Mouse (Mus musculus) heart, embryonic 11.5 days (tissue): ENCODE measurements around the gene Nfkbie. TPM values are rescaled to one million over a fixed set of nuclear protein-coding genes. Genes with fewer than 3 reads are reported as not detected.

Experiments
- ATAC-seq: fragments of 200-750 bp; cut with Nextera tagmentation; replicated peaks from 2 replicates; pipeline ENCODE4 v1.8.0; 2017; ENCODE audit warnings: moderate library complexity; ENCODE audit not compliant: insufficient number of reproducible peaks, low FRiP score, low TSS enrichment
- H3K27ac ChIP-seq: fragments of 300-500 bp; sonication (generic); 2 replicates; pipeline ENCODE4 v1.5.1; 2014; ENCODE audit warnings: mild to moderate bottlenecking, low read depth, low read length
- H3K27me3 ChIP-seq: fragments of 300-500 bp; sonication (generic); 2 replicates; pipeline ENCODE4 v1.6.1; 2014; ENCODE audit warnings: mild to moderate bottlenecking, low read length, mixed read lengths; ENCODE audit not compliant: control insufficient read depth, insufficient read depth
- H3K36me3 ChIP-seq: fragments of 300-500 bp; sonication (generic); 2 replicates; pipeline ENCODE4 v1.6.1; 2014; ENCODE audit warnings: mild to moderate bottlenecking, low read length, moderate library complexity, mixed read lengths; ENCODE audit not compliant: control insufficient read depth, insufficient read depth
- H3K4me1 ChIP-seq: fragments of 300-500 bp; sonication (generic); 2 replicates; pipeline ENCODE4 v1.6.1; 2014; ENCODE audit warnings: low read length; ENCODE audit not compliant: control insufficient read depth, insufficient read depth
- H3K4me2 ChIP-seq: fragments of 300-500 bp; sonication (generic); 2 replicates; pipeline ENCODE4 v1.6.1; 2014; ENCODE audit warnings: mild to moderate bottlenecking, moderate library complexity
- H3K4me3 ChIP-seq: fragments of 300-500 bp; sonication (generic); 2 replicates; pipeline ENCODE4 v1.5.1; 2014; ENCODE audit warnings: low read depth, low read length
- H3K9ac ChIP-seq: fragments of 300-500 bp; sonication (generic); 2 replicates; pipeline ENCODE4 v1.6.1; 2014; ENCODE audit warnings: mild to moderate bottlenecking, low read depth, low read length, moderate library complexity
- H3K9me3 ChIP-seq: fragments of 300-500 bp; sonication (generic); replicated peaks from 2 replicates; pipeline ENCODE4 v1.6.1; 2016; ENCODE audit warnings: low read length; ENCODE audit not compliant: control insufficient read depth
- WGBS: fragments of 180-500 bp; shearing (Covaris S2); extraction: QIAGEN DNeasy Blood & Tissue Kit; methylation state at CpG from one replicate; pipeline ENCODE4 v1.1.7; 2014; ENCODE audit not compliant: insufficient replicate concordance; 5-methylcytosine and 5-hydroxymethylcytosine counted together
- polyA plus RNA-seq: library from polyadenylated mRNA; unstranded; fragments of >200 nt; fragmentation: Nextera tagmentation; extraction: Ambion mirVana; gene quantifications from 2 replicates; pipeline ENCODE4 v1.2.1, GENCODE M21; 2014

Nfkbie gene
- polyA plus RNA-seq, 1 experiment from 2014 or later: 2.4 TPM

DNA sequence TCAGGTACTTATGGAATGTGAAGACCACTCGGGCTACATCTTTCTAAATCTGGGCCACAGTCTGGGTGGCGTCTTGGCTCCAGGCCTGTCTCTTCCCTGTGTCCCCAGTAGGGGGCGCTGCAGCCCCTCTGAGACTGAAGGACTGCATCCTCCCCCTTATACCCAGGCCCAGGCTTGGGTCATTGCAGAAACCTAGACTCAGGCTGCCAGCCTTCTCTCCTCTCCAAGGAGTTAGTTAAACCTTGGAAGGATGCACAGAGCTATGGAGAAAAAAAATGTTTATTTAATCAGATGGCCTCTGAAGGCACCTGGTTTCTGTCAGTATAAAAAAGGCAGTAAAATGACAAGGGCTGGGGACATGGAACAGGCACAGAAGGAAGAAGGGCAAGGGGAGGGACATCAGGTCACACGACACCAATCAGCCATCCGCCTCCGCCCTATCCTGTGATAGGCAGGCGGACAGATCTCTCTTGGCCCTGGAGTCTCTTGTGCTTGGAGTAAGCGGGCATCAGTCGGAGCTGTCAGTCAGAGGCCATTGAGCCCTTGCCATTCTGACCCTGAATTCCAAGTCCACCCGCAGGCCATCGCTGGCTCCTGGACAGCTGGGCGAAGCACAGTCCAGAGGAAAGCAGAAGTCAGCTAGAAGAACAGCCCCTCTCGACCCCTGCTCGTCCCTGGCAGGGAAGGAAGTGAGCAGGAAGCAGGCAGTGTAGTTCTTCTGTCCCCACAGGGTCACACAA, 29.6 kb downstream of the Nfkbie start:
- 10% methylated on average over 14 of the region's 14 CpGs for WGBS
- peak overlapping the region; percentile 91 for H3K27ac ChIP-seq
- peaks cover 38% of the 10 kb centered on the region for H3K4me1 ChIP-seq
- 0 out of 2 replicates have a peak, but pooled peaks cover 5% of the 10 kb centered on the region for H3K36me3 ChIP-seq
- 0 out of 2 replicates have a peak overlapping the region, but pooled peaks have one; percentile 2 for H3K4me3 ChIP-seq
- peak overlapping the region; percentile 45 for H3K4me2 ChIP-seq
- H3K27me3 ChIP-seq: no peaks in the 10 kb centered on the region
- ATAC-seq: peak; percentile 55
- H3K9ac ChIP-seq: peak overlapping the region; percentile 60
- H3K9me3 ChIP-seq: no peaks in the 10 kb centered on the region

DNA sequence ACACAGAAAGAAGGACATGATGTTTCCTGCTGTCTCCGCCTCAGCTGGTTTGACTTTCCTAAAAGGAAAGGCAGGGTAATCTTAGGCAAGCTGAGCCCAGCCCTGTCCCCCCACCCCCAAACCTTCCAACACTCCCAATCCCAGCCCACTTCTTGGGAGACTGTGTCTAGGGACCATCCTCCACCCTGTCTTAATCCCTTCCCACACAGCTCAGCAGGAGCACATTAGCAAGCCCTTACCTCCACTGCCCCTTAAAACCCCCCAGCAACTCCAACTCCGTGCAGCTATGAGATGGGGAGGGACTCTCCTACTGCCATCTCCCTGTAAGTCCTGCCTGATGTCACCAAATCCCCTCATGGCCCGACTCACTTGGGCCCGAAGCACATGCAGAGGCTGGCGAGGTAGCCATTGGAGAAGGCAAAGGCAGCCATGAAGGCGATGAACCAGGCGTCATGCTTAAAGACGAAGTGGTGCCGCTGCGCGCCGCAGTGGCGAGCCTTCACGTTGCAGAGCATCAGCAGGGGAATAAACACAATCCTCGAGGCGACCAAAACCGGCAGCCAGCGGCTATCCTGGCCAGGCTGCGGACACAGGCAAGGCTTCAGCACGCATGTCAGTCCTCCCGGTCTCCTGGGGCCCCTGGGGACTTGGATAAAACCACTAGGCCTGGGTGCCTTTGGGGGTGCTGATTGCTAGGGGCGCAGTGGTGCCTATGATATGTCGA, 30.4 kb downstream of the Nfkbie start:
- H3K9ac ChIP-seq: peak overlapping the region; percentile 34; the same call in 1 of the 2 replicates
- peaks cover 37% of the 10 kb centered on the region for H3K4me1 ChIP-seq
- ATAC-seq: no peak
- WGBS: 56% methylated on average over 23 of the region's 23 CpGs
- no peaks in the 10 kb centered on the region for H3K27me3 ChIP-seq
- H3K4me2 ChIP-seq: peak overlapping the region; percentile 27
- H3K4me3 ChIP-seq: no peak overlapping the region
- H3K27ac ChIP-seq: peak overlapping the region; percentile 91
- 0 out of 2 replicates have a peak, but pooled peaks cover 5% of the 10 kb centered on the region for H3K36me3 ChIP-seq
- no peaks in the 10 kb centered on the region for H3K9me3 ChIP-seq

DNA sequence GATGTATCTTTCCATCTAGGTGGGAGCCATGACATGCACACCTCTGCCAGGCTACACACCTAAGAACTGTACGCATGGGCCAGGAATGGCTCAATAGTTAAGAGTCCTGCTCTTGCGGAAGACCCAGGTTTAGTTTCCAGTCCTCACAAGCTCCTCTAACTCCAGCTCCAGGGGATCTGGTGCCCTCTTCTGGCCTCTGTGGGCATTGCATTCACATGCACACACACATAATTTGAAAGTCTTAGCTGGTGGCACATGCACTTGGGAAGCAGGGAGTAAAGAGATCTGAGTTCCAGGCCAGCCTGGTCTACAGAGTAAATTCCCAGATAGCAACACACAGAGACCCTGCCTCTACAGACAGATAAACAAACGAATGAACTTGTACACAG, 30.9 kb downstream of the Nfkbie start:
- Histone ChIP-seq H3K27ac (no peak overlapping the region), H3K36me3 (0 out of 2 replicates have a peak, but pooled peaks cover 5% of the 10 kb centered on the region), H3K9ac (no peak overlapping the region), H3K9me3 (no peaks in the 10 kb centered on the region), H3K27me3 (no peaks in the 10 kb centered on the region), H3K4me2 (no peak overlapping the region), H3K4me3 (no peak overlapping the region), H3K4me1 (peaks cover 34% of the 10 kb centered on the region)
- WGBS: 93% methylated on average over 3 of the region's 3 CpGs
- no peak for ATAC-seq

DNA sequence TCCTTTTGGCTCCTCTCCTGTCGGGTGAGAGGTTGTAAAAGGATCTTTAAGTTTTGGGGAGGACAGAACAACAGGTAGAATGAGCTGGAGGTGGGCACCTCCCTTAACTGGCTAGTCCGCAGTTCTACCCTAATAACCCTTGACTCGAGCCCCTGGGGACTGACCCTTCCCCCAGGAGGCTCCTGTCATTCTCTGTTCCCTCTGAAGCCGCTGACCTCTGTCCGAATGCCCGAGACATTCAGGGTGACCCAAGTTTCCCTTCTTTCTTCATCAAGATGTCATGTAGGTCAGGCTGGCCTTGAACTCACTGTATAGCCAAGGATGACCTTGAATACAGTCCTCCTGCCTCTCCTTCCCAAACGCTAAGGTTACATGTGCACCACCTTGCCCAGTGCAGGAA, 32.9 kb downstream of the Nfkbie start:
- WGBS: 91% methylated on average over 7 of the region's 7 CpGs
- no peak overlapping the region for H3K4me2 ChIP-seq
- H3K9me3 ChIP-seq: no peaks in the 10 kb centered on the region
- no peak overlapping the region for H3K4me3 ChIP-seq
- ATAC-seq: no peak
- H3K27ac ChIP-seq: no peak overlapping the region
- H3K27me3 ChIP-seq: no peaks in the 10 kb centered on the region
- H3K9ac ChIP-seq: no peak overlapping the region
- peaks cover 50% of the 10 kb centered on the region for H3K4me1 ChIP-seq
- 0 out of 2 replicates have a peak, but pooled peaks cover 5% of the 10 kb centered on the region for H3K36me3 ChIP-seq

DNA sequence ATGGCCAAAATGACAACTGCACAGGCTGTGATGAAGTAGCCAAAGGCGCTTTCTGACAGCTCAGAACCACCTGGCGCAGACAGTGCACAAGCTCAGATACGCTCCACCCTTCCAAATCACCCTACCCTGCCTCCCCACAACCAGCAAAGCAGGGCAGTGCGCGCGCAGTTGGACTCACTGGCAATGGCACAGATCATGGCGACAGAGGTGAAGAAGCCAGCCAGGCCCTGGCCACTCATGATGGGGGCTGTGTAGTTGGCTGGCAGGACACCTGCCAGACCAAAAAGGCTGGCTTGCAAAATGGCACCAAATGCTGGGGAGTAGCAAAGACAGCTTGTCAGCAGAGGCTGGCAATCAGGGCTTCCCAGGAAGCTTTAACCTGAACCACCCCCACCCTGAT, 33.7 kb downstream of the Nfkbie start:
- Histone ChIP-seq H3K36me3 (0 out of 2 replicates have a peak, but pooled peaks cover 5% of the 10 kb centered on the region), H3K4me1 (peaks cover 51% of the 10 kb centered on the region), H3K27me3 (peaks cover 2% of the 10 kb centered on the region), H3K9ac (no peak overlapping the region), H3K9me3 (no peaks in the 10 kb centered on the region), H3K4me3 (no peak overlapping the region), H3K27ac (no peak overlapping the region), H3K4me2 (no peak overlapping the region)
- 98% methylated on average over 7 of the region's 7 CpGs for WGBS
- ATAC-seq: no peak

DNA sequence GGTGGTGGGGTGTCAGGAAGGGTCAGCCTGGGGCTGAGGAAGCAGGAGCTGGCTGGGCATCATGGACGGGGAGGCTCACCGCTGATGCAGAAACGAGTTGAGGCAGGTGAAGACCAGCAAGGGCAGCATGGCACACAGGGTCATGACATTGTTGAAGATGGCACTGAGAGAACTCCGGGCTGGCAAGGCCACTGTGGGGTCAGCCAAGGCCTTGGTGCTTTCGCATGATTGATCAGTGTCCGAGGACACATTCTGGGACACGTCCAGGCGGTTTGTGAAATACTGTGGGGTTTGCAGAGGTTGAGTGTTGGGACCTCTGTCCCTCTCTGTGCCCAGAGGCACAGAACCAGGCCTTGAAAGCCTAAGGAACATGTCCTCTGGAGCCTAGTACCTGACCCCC, 34.3 kb downstream of the Nfkbie start:
- H3K4me1 ChIP-seq: peaks cover 51% of the 10 kb centered on the region
- H3K9ac ChIP-seq: no peak overlapping the region
- ATAC-seq: no peak
- H3K27ac ChIP-seq: no peak overlapping the region
- WGBS: 86% methylated on average over 8 of the region's 8 CpGs
- H3K4me3 ChIP-seq: no peak overlapping the region
- H3K9me3 ChIP-seq: no peaks in the 10 kb centered on the region
- peaks cover 6% of the 10 kb centered on the region for H3K27me3 ChIP-seq
- H3K36me3 ChIP-seq: 0 out of 2 replicates have a peak, but pooled peaks cover 5% of the 10 kb centered on the region
- H3K4me2 ChIP-seq: no peak overlapping the region

DNA sequence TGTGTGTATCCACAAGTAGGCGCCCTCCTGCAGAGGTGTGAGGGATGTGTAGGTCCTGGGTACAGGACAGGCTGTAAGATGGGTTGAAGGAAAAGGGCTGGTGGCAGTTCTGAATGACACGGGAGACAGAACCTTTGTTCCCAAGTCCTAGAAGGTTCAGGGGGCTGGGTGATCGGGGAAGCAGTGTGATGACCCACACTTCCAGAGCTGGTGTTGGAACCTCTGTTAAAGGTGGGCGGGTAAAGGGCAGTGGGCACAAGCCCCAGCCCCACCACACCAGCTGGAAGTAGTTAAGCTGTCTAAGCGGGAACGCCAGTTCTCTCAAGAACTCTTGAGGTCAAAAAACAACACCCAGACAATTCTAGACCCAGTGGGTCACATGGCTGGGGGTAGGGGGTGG, 34.9 kb downstream of the Nfkbie start:
- no peak overlapping the region for H3K4me3 ChIP-seq
- WGBS: 69% methylated on average over 6 of the region's 6 CpGs
- H3K4me1 ChIP-seq: peaks cover 49% of the 10 kb centered on the region
- no peaks in the 10 kb centered on the region for H3K9me3 ChIP-seq
- ATAC-seq: no peak
- 0 out of 2 replicates have a peak, but pooled peaks cover 5% of the 10 kb centered on the region for H3K36me3 ChIP-seq
- H3K27me3 ChIP-seq: peaks cover 6% of the 10 kb centered on the region
- no peak overlapping the region for H3K9ac ChIP-seq
- no peak overlapping the region for H3K4me2 ChIP-seq
- H3K27ac ChIP-seq: no peak overlapping the region

DNA sequence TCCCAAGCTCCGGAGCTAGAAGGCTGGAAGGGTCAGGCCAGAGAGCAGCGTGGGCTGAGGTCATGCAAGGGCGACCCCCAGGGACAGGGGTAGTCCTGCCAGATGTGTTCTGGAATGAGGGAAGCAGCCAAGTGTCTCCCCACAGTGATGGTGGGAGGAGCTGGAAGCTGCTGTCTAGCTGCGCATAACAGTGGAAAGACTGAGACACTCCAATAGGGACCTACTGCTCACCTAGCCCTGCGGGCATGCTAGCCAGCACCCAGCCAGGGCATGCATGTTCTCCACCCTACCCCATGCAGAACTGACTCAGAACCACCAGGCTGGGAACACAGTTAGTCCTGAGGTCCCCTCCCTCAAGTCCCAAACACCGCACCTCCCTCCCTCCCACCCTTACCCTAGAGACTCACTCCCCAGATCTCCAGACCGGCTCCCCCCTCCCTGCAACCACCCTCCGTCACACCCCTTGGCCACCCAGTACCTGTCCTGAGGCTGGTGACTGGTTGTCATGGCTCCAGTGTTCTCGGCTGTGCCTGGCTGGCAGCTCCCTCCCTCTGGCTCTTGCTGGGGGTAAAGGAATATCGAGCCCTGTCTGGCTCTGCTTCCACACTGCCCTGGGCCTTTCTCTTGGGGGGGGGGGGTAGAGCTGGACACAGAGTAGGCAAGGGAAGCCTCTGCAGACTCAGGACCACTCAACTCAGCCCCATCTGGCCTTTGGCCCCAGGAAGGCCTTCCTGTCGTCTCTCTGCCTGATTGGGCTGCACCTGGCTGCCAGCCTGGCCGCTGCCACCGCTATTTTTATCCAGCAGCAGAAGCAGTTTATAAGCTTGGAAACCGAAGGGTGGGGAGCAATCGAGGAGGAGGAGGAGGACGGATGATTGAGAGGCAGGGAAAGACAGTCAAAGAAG, 36.5 kb downstream of the Nfkbie start:
- WGBS: 39% methylated on average over 16 of the region's 16 CpGs
- Histone ChIP-seq H3K9ac (peak overlapping the region; percentile 61), H3K27ac (0 out of 2 replicates have a peak overlapping the region, but pooled peaks have one; percentile 38), H3K9me3 (no peaks in the 10 kb centered on the region), H3K4me3 (peak overlapping the region; percentile 66), H3K4me2 (peak overlapping the region; percentile 99), H3K27me3 (peaks cover 6% of the 10 kb centered on the region), H3K36me3 (0 out of 2 replicates have a peak, but pooled peaks cover 4% of the 10 kb centered on the region), H3K4me1 (peaks cover 52% of the 10 kb centered on the region)
- no peak for ATAC-seq
